Mouse (Mus musculus) midbrain, embryonic 16.5 days (tissue): ENCODE data around the gene Hist4h4. TPM values are rescaled to one million over a fixed set of nuclear protein-coding genes. Genes with fewer than 3 reads are reported as not detected.

ENCODE experiments used
- ATAC-seq: fragments of 200-750 bp; cut with Nextera tagmentation; 2 replicates; pipeline ENCODE4 v1.8.0; 2017; ENCODE audit warnings: moderate TSS enrichment
- H3K27ac ChIP-seq: fragments of 300-500 bp; sonication (generic); 2 replicates; pipeline ENCODE4 v1.5.1; 2014; ENCODE audit warnings: mild to moderate bottlenecking, low read length, mixed read lengths
- H3K27me3 ChIP-seq: fragments of 300-500 bp; sonication (generic); 2 replicates; pipeline ENCODE4 v1.6.1; 2014; ENCODE audit warnings: low read depth, low read length, mixed read lengths; ENCODE audit not compliant: control insufficient read depth, insufficient read depth
- H3K36me3 ChIP-seq: fragments of 300-500 bp; sonication (generic); 2 replicates; pipeline ENCODE4 v1.6.1; 2014; ENCODE audit warnings: mild to moderate bottlenecking, low read length, moderate library complexity, mixed read lengths; ENCODE audit not compliant: control insufficient read depth, insufficient read depth
- H3K4me1 ChIP-seq: fragments of 300-500 bp; sonication (generic); 2 replicates; pipeline ENCODE4 v1.6.1; 2014; ENCODE audit warnings: mild to moderate bottlenecking, low read length, mixed read lengths; ENCODE audit not compliant: control insufficient read depth, insufficient read depth
- H3K4me2 ChIP-seq: fragments of 300-500 bp; sonication (generic); 2 replicates; pipeline ENCODE4 v1.6.1; 2014; ENCODE audit warnings: mild to moderate bottlenecking, low read length, mixed read lengths
- H3K4me3 ChIP-seq: fragments of 300-500 bp; sonication (generic); 2 replicates; pipeline ENCODE4 v1.5.1; 2014; ENCODE audit warnings: low read depth, mild to moderate bottlenecking, low read length, moderate library complexity, mixed read lengths
- H3K9ac ChIP-seq: fragments of 300-500 bp; sonication (generic); 2 replicates; pipeline ENCODE4 v1.6.1; 2014; ENCODE audit warnings: low read depth, low read length, mixed read lengths
- H3K9me3 ChIP-seq: fragments of 300-500 bp; sonication (generic); replicated peaks from 2 replicates; pipeline ENCODE4 v1.6.1; 2014; ENCODE audit warnings: mild to moderate bottlenecking, low read length, mixed read lengths; ENCODE audit not compliant: control insufficient read depth, poor library complexity, severe bottlenecking
- WGBS: fragments of 180-500 bp; shearing (Covaris S2); extraction: QIAGEN DNeasy Blood & Tissue Kit; methylation state at CpG from one replicate; pipeline ENCODE4 v1.1.7; 2014; 5-methylcytosine and 5-hydroxymethylcytosine counted together
- polyA plus RNA-seq: library from polyadenylated mRNA; unstranded; fragments of >200 nt; fragmentation: Nextera tagmentation; extraction: Ambion mirVana; gene quantifications from 2 replicates; pipeline ENCODE4 v1.2.1, GENCODE M21; 2015

The Hist4h4 gene
- polyA plus RNA-seq, 1 experiment from 2014 or later: 0.68 TPM

DNA sequence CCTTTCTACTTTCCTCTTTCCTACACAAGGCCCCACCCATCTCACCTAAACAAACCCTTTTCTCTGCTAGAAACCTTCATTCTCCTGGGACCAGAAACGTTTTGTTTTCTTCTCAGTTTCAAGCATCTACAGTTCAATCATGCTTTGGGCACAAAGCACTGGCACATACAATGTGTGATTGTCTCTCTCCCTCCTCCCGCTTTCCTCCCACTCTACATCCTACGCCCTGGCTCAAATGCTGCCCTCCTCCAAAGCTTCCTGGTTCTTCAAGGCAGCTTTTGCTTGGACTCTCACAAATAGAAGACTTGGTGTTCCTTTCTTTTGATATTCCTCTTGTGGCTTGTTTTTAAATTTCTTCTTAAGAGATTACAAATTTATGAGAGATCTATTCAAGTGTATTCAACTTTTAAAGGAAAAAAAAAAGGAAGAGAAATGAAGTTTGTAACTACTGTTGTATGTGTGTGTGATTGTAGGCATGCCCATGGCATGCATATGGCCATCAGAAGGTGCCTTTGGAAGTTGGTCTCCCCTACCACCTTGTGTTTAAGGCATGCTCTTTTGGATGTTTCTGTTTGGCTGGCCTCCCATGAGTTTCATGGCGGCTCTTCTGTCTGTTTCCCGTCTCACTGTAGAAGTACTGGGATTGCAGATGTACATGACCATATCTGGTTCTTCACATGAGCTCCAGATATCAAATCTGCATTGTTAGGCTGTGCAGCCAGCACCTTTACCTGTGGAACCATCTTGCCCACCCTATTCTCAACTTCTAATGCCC, 41.7 kb upstream of the Hist4h4 start:
- no peak for ATAC-seq
- no peaks in the 10 kb centered on the region for H3K9me3 ChIP-seq
- H3K4me2 ChIP-seq: no peak overlapping the region
- no peak overlapping the region for H3K27ac ChIP-seq
- no peaks in the 10 kb centered on the region for H3K36me3 ChIP-seq
- no peak overlapping the region for H3K4me3 ChIP-seq
- H3K9ac ChIP-seq: no peak overlapping the region
- 73% methylated on average over 5 of the region's 5 CpGs for WGBS
- H3K4me1 ChIP-seq: no peaks in the 10 kb centered on the region
- H3K27me3 ChIP-seq: no peaks in the 10 kb centered on the region

DNA sequence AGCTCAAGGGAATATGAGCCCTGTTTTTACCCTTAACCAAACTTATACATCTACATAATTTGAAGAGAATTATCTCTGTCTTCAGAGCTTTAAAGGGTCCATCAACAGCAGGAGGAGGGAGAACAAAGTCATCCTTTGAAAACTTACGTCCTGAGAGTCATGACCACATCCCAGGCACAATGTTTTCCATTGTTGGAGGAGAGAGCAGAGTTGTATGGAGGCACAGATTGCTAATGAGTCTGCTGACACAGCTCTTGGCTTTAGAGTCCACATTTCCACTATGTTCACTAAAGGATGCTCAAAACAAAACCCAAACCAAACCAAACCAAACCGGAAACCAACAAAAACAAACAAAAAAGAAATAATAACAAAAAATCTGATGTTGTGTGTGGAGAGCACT, 40.7 kb upstream of the Hist4h4 start:
- Histone ChIP-seq H3K27me3 (no peaks in the 10 kb centered on the region), H3K27ac (no peak overlapping the region), H3K4me3 (no peak overlapping the region), H3K36me3 (no peaks in the 10 kb centered on the region), H3K4me2 (no peak overlapping the region), H3K4me1 (no peaks in the 10 kb centered on the region), H3K9ac (no peak overlapping the region), H3K9me3 (no peaks in the 10 kb centered on the region)
- ATAC-seq: no peak
- WGBS: 59% methylated on average over 2 of the region's 2 CpGs

DNA sequence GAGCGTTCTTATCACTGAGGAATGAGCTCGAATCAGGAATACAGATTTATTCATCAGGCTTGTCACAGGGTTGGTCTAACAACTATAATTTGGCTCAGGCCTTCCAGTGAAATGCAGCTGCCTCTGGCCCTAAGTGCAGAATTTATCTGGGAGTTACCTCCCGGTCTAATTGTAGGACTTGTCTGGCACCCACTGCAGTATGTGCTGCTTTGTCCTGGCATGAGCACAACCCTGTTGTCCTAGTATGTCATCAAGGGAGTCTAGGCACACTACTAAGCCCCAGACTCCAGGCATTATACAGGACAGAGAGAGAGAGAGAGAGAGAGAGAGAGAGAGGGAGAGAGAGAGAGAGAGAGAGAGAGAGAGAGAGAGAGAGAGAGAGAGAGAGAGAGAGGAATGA, 33.1 kb upstream of the Hist4h4 start:
- H3K36me3 ChIP-seq: no peaks in the 10 kb centered on the region
- ATAC-seq: no peak
- no peak overlapping the region for H3K9ac ChIP-seq
- H3K4me1 ChIP-seq: no peaks in the 10 kb centered on the region
- H3K27ac ChIP-seq: no peak overlapping the region
- no peaks in the 10 kb centered on the region for H3K27me3 ChIP-seq
- no peaks in the 10 kb centered on the region for H3K9me3 ChIP-seq
- no peak overlapping the region for H3K4me3 ChIP-seq
- 84% methylated on average over 3 of the region's 3 CpGs for WGBS
- H3K4me2 ChIP-seq: no peak overlapping the region

DNA sequence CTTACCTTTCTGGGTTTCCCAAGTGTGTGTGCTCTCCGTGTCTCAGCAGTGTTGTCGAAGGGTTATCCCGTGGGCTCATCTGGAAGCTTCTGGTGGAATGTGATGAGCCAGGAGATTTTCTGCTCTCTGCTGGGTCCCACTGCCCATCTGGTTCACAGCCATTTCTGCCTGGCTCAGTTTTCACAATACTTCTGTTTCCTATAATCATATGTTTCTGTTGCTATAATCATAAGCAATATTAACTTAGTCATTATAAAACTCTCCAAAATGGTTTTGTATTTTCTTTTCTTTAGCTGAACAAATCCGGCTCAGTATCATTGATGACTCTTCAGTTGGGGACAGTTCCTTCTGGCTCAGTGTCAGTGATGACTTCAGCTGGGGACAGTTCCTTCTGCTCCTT, 31.1 kb upstream of the Hist4h4 start, which contains the start of gene Smco3:
TSS of gene Smco3 (minus strand) at position 101 of the 400 bp plus-strand sequence.
- H3K9ac ChIP-seq: no peak within 1 kb of the TSS
- no peak within 1 kb of the TSS for H3K27ac ChIP-seq
- H3K4me3 ChIP-seq: no peak within 1 kb of the TSS
- H3K4me2 ChIP-seq: 0 out of 2 replicates have a peak within 1 kb of the TSS, but pooled peaks have one; percentile 12
- H3K36me3 ChIP-seq: no peaks in the 10 kb centered on the region
- 57% methylated on average over 4 of the region's 4 CpGs for WGBS
- no peaks in the 10 kb centered on the region for H3K4me1 ChIP-seq
- no peak for ATAC-seq
- H3K9me3 ChIP-seq: no peaks in the 10 kb centered on the region
- H3K27me3 ChIP-seq: peaks cover 7% of the 10 kb centered on the region; the same call in 1 of the 2 replicates

DNA sequence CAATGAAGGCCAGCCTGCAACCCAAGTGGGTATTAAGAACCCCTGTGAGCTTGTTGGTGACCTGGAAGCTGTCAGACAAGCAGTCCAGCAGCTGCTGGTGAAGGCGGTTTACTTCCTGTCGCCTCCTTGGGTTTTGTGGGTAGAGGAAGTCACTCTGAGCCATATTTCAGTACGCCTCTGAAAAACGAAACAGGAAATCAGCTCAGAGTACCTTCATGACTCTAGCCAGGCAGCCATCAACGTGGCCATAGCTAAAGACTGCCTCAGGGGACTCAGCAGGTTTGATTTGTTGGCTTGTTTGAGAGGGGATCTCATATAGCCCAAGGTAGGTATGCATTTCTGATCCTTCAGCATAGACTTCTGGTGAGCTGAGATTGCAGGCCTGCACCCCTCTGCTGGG, 27.5 kb upstream of the Hist4h4 start:
- Histone ChIP-seq H3K4me3 (no peak overlapping the region), H3K27me3 (peaks cover 7% of the 10 kb centered on the region; the same call in 1 of the 2 replicates), H3K27ac (no peak overlapping the region), H3K4me1 (peaks cover 8% of the 10 kb centered on the region), H3K4me2 (no peak overlapping the region), H3K9ac (no peak overlapping the region), H3K9me3 (no peaks in the 10 kb centered on the region), H3K36me3 (no peaks in the 10 kb centered on the region)
- no peak for ATAC-seq
- 81% methylated on average over 5 of the region's 5 CpGs for WGBS

DNA sequence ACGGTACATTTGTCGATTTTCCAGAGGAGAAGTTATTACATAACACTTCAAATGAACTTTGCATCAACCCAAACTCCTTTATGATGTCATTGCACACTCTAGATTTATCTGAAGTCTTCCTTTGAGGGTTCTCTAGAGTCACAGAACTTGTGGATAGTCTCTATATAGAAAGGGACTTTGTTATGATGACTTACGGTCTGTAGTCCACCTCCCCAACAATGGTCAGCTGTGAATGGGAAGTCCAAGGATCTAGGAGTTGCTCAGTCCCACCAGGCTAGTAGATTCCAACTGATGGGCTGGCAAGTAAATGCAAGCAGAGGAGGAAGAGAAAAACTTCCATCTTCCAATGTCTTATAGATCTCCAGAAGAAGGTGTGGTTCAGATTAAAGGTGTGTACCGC, 24.5 kb upstream of the Hist4h4 start:
- Histone ChIP-seq H3K36me3 (peaks cover 11% of the 10 kb centered on the region; the same call in 1 of the 2 replicates), H3K9me3 (no peaks in the 10 kb centered on the region), H3K4me3 (peak overlapping the region; percentile 100), H3K4me1 (peaks cover 11% of the 10 kb centered on the region), H3K9ac (peak overlapping the region; percentile 57; the same call in 1 of the 2 replicates), H3K27ac (peak overlapping the region; percentile 87), H3K27me3 (peaks cover 7% of the 10 kb centered on the region; the same call in 1 of the 2 replicates), H3K4me2 (peak overlapping the region; percentile 61)
- ATAC-seq: no peak
- 36% methylated on average over 4 of the region's 4 CpGs for WGBS

DNA sequence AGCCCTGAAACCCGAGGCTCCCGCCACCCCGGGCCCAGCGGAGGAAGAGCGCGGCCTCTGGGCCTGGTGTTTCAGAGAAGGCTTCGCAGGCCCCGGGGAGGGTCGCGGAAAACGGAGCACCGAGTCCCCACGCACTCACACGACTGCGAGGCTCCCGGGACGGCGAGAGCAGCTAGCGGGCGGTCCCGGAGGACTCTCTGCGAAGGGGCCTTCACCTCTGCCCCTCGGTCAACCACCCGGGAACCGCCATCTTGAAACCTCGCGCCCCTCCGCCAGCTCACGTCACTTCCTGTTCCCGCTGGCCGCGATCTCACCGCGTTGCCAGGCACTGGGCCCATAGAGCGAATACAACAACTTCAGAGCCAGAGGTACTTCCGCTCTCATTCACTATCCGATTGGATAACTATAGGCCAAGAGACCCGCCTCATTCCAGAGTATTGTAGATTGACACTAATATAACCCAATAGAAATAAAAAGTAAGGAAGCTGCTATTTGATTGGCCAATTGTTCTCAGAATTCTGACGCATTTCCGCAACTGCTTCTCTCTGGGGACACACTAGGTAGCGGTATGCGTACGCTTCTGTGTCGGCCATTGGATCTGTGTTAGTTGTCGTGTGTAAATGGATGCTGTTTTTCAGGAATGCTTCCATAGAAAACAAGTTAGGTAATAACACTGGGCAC, 23.8 kb upstream of the Hist4h4 start, which contains the start of gene Wbp11:
TSS of gene Wbp11 (minus strand) at position 353 of the 681 bp plus-strand sequence.
- H3K36me3 ChIP-seq: peaks cover 12% of the 10 kb centered on the region
- peak within 1 kb of the TSS; percentile 87 for H3K27ac ChIP-seq
- H3K4me1 ChIP-seq: peaks cover 11% of the 10 kb centered on the region
- no peaks in the 10 kb centered on the region for H3K9me3 ChIP-seq
- peak; percentile 100 for ATAC-seq
- H3K4me3 ChIP-seq: peak within 1 kb of the TSS; percentile 100
- H3K4me2 ChIP-seq: peak within 1 kb of the TSS; percentile 77
- under 1% methylated on average over 45 of the region's 45 CpGs for WGBS
- H3K9ac ChIP-seq: peak within 1 kb of the TSS; percentile 98
- peaks cover 7% of the 10 kb centered on the region; the same call in 1 of the 2 replicates for H3K27me3 ChIP-seq

DNA sequence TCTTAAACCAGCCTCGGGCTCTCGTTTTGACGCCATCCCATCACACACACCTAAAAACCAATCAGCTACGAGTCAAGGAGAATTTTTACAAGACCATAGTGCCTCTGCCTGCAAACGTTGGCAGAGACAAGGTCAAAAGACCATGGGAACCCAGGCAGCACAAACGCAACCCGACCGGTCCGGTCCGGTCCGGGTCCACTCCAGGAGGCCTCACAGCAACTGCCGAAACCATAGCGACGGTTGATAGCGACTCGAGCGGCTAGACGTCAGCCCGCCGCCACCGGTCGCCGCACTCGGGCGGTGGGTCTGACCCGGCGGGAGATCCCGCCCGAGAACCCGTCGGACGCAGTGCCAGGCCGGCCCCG, 23.3 kb upstream of the Hist4h4 start, which contains the start of gene BC049715:
TSS of gene BC049715 (plus strand) at position 111 of the 365 bp plus-strand sequence.
- Histone ChIP-seq H3K36me3 (peaks cover 17% of the 10 kb centered on the region), H3K4me2 (peak within 1 kb of the TSS; percentile 77), H3K9me3 (no peaks in the 10 kb centered on the region), H3K9ac (peak within 1 kb of the TSS; percentile 98), H3K27ac (peak within 1 kb of the TSS; percentile 87), H3K4me3 (peak within 1 kb of the TSS; percentile 100), H3K4me1 (peaks cover 11% of the 10 kb centered on the region), H3K27me3 (peaks cover 7% of the 10 kb centered on the region; the same call in 1 of the 2 replicates)
- WGBS: under 1% methylated on average over 34 of the region's 34 CpGs
- peak; percentile 33; the same call in 1 of the 2 replicates for ATAC-seq
